Mouse (Mus musculus) adrenal gland (tissue): ENCODE measurements at regions not wholly inside any gene's neighbourhood (a gene's known extent, or its start where the extent isn't known, plus 50 kb on each side); places are given as distances from the start of the nearest gene placed in this dataset.

Experiments used
- intact Hi-C: fragments of 180-260 bp; cut with DNase I; formaldehyde crosslinking; loops from one replicate; pipeline ENCODE4 v1.15.1; 2025

- intact Hi-C loops, result loop anchor here (10.0 kb wide), 1 partner anchor 185 kb away; no protein-coding TSS in a partner anchor
Observed at GRCm38 (mm10) chr13:101879561-101880081, 111.6 kb upstream of the Pik3r1 start.

- intact Hi-C loops, result loop anchor here (10.0 kb wide), 1 partner anchor 182 kb away; no protein-coding TSS in a partner anchor
Observed at GRCm38 (mm10) chr13:101883177-101883576, 115.2 kb upstream of the Pik3r1 start.

- intact Hi-C loops, result loop anchor here (10.0 kb wide), 1 partner anchor 180 kb away; no protein-coding TSS in a partner anchor
Observed at GRCm38 (mm10) chr13:101884752-101885151, 116.7 kb upstream of the Pik3r1 start.

- intact Hi-C loops, result no loop called here
Observed at GRCm38 (mm10) chr13:101891473-101891872, 123.5 kb upstream of the Pik3r1 start.

- intact Hi-C loops, result no loop called here
Observed at GRCm38 (mm10) chr13:101893035-101893600, 125.1 kb upstream of the Pik3r1 start.

- intact Hi-C loops, result no loop called here
Observed at GRCm38 (mm10) chr13:101895161-101895560, 127.1 kb upstream of the Pik3r1 start.

- intact Hi-C loops, result no loop called here
Observed at GRCm38 (mm10) chr13:101895686-101896085, 127.7 kb upstream of the Pik3r1 start.

- intact Hi-C loops, result no loop called here
Observed at GRCm38 (mm10) chr13:101896946-101897345, 128.9 kb upstream of the Pik3r1 start.

- intact Hi-C loops, result no loop called here
Observed at GRCm38 (mm10) chr13:101902213-101902612, 134.2 kb upstream of the Pik3r1 start.

- intact Hi-C loops, result no loop called here
Observed at GRCm38 (mm10) chr13:101905909-101906676, 138.1 kb upstream of the Pik3r1 start.

GRCm38 (mm10) chr13:101909026-101909425 lies 141.0 kb upstream of the Pik3r1 start:
- intact Hi-C loops, result no loop called here

GRCm38 (mm10) chr13:101910687-101911086 lies 142.7 kb upstream of the Pik3r1 start:
- intact Hi-C loops, result no loop called here

GRCm38 (mm10) chr13:101914132-101914531 lies 146.1 kb upstream of the Pik3r1 start:
- intact Hi-C loops, result no loop called here

GRCm38 (mm10) chr13:101914691-101915541 lies 146.9 kb upstream of the Pik3r1 start:
- intact Hi-C loops, result no loop called here

- intact Hi-C loops, result no loop called here
Observed at GRCm38 (mm10) chr13:101915542-101915941, 147.5 kb upstream of the Pik3r1 start.

GRCm38 (mm10) chr13:101915948-101916594 lies 148.1 kb upstream of the Pik3r1 start:
- intact Hi-C loops, result no loop called here

- intact Hi-C loops, result no loop called here
Observed at GRCm38 (mm10) chr13:101916876-101917275, 148.9 kb upstream of the Pik3r1 start.

- intact Hi-C loops, result no loop called here
Observed at GRCm38 (mm10) chr13:101918185-101918584, 150.2 kb upstream of the Pik3r1 start.

- intact Hi-C loops, result no loop called here
Observed at GRCm38 (mm10) chr13:101919266-101919665, 151.2 kb upstream of the Pik3r1 start.

- intact Hi-C loops, result no loop called here
Observed at GRCm38 (mm10) chr13:101920384-101920783, 152.4 kb upstream of the Pik3r1 start.

GRCm38 (mm10) chr13:101924637-101925036 lies 156.6 kb upstream of the Pik3r1 start:
- intact Hi-C loops, result no loop called here
